Mouse (Mus musculus): ENCODE data around the gene Gm20388.

GRCm38 (mm10) chr8:120205916-120206315, 295.3 kb downstream of the Gm20388 start:
- no peak for TF ChIP-seq POLR2A (IDR thresholded peaks at IDR 0.05; ENCODE audit: borderline replicate concordance, extremely low read depth, insufficient read depth, insufficient read length, poor library complexity, severe bottlenecking)
- no peak for TF ChIP-seq CTCF (IDR thresholded peaks at IDR 0.05; ENCODE audit: borderline replicate concordance, extremely low read depth, insufficient read depth, insufficient read length)

All from brain, embryonic 14.5 days (tissue).